Mouse (Mus musculus) skeletal muscle tissue, adult 2 months (tissue): ENCODE data around the gene C2cd2.

Experiments
- DNase-seq: peaks from one replicate; pipeline ENCODE4 v3.0.0-alpha.2; 2012; ENCODE audit warnings: low read depth, low spot score

The C2cd2 gene

DNA sequence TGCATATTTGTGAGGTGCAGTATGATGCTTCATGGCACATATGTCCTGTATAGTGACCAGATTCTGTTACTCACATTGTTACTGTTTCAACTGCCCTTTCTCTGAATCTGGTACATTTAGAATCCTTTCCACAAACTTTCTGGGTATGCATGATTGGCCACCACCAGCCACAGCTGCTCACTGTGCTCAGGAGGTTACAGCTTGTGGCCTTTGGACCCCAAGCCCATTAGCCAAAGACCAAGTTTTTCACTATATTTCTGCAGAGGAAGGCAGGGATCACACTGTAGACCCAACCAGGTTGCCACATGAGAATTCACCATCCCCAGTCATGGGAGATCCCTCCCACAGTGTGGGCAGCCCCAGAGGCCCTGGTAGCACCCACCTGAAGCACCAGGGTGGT is 79.5 kb downstream of the C2cd2 start:
- no peak for DNase-seq

DNA sequence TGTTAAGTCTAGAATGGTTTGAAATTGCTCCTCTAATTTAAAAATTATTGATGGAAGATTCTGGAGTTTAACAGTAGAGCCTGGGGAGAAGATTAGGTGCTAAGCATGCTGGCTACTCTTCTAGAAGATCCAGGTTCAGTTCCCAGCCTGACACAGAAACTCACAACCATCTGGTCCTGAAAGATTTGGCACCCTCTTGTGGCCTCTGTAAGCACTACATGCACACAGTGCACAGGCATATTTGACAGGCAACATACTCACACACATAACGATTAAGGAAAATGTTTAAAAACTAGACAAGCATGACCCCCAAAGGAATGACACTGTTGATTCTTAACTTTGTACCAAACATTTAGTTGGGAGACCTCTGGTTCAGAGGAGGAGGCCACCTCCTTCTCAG is 83.3 kb downstream of the C2cd2 start:
- peak; percentile 29 for DNase-seq

DNA sequence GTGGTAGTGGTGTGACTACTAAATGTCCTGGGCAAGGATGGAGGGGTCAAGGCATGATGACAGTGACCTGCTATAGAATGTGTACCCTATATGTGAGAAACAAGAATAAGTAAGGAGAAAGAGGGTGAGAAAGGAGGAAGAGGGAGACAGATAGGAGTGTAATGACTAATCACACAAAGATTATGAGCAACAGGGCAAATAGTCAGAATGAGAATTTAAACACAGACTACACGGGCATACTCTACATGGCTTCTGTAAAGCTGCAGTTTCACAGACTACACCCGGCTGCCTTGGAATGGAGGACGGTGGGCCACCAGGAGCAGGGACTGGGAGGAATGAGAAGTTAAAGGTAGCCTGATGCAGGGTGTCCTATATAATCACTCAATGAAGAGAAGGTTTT is 84.9 kb downstream of the C2cd2 start:
- DNase-seq = no peak

DNA sequence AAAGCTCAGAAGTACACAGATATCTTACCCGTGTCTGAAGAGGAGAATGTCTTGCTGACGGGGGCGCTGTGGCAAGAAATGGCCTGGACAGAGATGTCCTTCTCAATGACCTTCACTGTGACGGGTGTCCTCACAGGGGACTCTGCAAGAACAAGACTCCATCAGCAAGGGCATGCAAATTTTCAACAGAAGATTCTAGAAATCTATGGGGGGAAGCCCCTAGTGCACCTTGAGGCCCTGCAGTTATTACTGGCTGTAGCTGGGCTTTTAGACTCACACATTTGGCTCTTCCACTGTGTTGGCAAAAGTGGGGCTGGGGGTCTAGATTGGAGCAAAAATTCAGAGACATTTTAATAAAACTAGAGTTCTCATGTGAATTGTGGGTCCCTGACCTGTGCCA is 87.3 kb downstream of the C2cd2 start:
- DNase-seq = no peak

DNA sequence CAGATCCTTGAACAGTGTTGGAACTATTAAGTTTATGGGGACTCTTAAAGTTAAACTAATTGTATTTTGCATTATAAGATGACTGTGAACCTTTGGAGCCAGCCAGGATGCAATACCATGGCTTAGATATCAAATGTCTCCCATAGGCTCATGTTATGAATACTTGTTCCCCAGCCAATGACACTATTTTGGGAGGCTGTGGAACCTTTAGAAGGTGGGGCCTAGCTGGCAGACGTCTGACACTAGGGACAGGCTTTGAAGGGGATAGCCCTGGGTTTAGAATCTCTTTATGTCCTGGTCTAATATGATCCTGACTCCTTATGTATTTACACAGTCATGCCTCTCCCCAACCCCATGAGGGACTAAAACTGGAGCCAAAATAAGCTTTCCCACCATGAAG is 88.0 kb downstream of the C2cd2 start:
- peak; percentile 72 for DNase-seq

DNA sequence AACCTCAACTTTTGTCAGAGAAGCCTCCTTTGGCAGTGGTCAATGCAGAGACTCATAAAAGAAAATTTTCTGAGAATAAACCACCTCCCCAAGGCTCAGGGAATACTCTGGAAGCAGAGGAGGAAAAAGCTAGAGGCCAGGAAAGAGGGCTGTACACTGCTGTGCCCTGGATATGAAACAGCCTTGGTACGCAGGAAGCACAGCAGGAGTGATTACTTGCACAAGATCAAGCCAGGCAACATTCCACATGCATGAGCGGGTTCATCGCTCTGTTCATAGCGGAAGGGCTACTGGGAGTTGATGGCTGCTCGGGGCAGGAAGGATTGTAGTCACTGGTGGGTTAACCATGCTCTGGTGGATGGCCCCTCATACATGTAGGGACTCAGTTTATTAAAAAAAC is 89.7 kb downstream of the C2cd2 start:
- no peak for DNase-seq

DNA sequence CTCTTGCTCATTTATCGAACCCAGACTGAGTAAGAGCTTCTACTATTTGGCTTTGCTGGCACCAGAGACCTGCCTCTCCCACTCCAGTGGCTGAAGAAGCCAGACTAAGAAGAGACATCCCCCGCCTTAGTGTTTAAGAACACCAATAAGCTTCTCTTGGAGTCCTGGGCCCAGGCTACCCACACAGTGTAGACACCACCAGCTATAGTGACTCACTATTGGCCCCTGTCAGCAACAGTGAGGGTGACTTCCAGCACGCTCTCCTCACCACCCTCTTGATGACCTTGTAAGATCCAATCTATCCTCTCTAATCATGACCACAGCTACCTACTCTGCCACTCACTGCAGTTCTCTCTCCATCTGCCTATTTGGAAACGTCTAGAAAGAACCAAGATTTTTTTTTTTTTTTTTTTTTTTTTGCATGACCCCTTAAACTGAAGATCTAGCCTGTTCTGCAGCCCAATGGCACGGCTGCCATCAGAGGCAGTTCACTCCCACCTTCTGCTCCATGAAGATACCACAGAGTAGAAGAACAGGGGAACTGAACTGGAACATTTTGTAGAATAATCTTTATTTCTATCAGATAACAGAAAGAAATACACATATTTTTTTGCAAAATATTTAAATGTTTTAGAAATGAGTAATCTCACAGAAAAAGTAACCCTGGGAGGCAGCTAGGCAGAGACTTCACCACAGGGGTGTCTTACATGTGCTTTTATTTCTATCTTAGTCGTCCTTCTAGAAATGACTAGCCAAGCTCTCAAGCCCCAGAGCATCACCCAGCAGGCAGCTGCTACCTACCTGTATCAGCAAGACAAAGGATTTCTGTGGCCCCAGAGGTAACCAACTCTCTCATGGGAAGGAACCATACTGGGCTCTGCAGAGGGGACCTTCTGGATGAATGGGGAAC is 93.0 kb downstream of the C2cd2 start:
- no peak for DNase-seq

DNA sequence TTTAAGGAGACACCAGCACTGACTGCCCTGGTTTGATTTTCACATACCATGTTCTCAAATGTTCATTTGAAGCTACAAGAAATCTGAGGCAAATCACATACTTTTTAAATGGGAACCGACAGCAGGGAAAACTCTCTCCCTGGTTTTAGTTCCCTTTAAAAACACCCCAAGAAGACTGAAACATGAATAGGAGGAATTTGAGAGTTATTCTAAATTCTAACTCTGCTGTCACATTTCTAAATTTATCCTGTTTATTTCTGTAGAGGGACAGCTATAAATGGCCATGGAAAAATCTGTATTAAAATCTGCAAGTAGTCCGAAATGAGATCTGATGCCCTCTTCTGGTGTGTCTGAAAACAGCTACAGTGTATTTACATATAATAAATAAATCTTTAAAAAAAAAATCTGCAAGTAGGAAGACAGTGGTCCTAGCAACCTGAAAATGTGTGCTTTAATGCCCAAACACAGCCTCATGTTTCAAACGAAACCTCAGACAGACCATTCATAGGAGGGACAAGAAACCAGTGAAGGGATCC is 98.4 kb downstream of the C2cd2 start:
- DNase-seq = no peak

DNA sequence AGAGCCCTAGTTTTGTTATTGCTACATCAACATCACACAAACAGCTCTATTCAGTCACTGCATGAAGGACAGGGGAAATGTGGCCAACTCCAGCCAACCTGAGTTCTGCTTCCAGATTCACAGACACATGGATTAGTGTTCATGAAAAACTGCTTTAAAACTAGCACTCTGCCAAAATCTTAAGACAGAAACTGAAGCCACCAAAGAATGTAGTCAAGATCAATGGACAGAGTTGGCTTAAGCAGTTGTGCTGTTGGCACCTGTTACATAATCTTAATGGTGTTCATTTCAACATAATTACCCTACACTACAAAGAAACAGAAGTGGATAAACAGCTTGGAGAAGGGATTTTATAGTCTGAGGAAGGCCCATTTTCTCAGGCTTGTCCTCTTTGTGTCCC is 106.3 kb downstream of the C2cd2 start:
- no peak for DNase-seq

DNA sequence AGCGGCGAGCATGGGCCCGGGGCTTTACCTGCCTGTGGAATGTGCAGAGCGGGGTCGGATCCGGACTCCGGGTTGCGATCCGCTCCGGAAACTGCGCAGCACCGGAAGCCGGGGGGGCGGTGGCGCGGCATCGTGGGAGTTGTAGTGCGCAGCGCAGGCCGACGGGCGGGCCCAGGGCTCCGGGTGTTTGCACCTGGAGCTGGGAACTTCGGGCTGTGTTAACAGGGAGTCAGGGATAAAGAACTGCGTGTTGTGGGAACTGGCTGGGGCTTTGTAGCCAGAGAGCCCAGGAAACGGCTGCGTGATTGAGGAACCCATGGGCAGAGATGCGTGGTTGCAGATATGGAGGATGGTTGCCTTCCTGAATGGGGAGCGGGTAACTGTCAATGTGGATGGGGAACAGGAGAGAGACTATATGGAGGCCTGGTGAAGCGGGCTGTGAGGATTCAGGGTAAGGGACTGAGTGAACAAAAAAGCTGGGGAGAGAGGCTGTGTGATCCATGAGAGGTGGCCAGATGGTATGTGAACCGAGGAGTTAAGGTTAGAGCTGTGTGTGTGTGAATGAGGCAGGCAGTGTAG is 110.6 kb downstream of the C2cd2 start, which contains the start of gene Prdm15:
Gene Prdm15, minus strand, starts transcription at position 110 of the 579 bp plus-strand sequence.
- DNase-seq = peak; percentile 58

DNA sequence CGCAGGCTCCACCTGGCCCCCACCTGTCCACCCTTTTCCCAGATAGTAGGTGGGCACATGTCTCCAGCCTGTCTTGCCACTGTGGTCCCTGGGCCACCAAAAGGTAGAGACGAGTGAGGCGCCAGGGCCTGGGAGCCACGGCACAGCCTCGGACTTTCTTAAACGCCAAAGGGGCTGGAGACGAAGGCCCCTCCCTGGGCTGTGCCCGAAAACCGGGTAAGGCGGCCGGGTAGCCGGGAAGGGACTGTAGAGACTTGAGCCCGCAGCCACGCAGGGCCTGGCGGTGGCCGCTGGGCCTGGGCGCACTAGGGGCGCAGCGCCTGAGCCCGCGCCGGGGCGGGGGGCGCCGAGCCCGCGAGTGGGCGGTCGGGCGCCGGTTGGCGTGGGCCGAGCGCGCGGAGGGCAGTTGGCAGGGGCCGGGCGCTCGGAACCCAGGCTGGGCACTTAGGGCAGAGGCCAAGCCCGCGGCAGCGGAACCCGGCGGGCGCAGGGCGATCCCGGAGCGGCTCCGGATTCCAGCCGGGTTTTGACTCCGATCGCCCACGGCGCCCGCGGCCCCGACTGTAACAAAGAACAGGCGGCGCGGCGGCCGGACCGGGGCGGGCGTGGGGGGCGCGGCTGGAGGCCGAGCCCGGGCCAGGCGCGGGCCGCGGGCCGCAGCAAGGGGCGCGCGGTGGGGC is 111.2 kb downstream of the C2cd2 start:
- DNase-seq = peak; percentile 83

DNA sequence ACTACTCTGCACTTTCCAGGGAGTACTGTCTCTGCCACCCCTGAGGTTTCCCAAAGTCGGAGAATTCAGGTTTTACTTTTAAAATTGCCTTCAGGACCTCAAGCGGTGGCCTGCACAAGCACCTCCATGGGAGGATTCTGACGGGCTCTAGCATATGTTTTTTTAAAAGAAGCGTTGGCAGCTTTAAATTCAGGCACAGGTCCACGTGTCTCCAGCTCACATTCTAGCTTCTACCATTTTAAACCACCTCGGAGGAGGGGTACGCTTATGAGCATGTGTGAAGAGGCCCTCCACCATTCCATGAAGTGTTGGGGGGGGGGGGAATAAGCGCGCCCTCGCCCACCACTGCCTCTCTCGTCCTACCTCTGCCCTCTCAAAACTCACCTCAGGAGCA is 111.7 kb downstream of the C2cd2 start:
- DNase-seq = no peak

DNA sequence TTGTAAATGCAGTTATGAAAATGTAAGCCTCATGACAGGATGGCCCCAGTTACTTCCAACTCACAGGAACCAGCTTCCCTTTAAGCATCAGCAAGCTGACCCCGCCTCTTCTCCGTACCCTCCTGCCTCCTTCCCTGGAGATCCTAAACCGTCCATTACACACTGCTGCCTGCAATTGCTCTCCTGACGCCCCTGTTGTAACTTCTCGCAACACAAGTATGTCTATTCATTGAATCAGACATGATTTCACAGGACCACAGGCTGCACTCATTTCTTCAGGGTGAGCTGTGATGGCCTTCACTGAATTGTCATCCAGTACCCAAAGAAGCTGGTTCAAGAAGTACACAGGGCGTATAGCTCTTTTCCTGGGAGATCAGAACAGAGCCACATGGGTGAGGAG is 113.6 kb downstream of the C2cd2 start:
- DNase-seq = no peak

DNA sequence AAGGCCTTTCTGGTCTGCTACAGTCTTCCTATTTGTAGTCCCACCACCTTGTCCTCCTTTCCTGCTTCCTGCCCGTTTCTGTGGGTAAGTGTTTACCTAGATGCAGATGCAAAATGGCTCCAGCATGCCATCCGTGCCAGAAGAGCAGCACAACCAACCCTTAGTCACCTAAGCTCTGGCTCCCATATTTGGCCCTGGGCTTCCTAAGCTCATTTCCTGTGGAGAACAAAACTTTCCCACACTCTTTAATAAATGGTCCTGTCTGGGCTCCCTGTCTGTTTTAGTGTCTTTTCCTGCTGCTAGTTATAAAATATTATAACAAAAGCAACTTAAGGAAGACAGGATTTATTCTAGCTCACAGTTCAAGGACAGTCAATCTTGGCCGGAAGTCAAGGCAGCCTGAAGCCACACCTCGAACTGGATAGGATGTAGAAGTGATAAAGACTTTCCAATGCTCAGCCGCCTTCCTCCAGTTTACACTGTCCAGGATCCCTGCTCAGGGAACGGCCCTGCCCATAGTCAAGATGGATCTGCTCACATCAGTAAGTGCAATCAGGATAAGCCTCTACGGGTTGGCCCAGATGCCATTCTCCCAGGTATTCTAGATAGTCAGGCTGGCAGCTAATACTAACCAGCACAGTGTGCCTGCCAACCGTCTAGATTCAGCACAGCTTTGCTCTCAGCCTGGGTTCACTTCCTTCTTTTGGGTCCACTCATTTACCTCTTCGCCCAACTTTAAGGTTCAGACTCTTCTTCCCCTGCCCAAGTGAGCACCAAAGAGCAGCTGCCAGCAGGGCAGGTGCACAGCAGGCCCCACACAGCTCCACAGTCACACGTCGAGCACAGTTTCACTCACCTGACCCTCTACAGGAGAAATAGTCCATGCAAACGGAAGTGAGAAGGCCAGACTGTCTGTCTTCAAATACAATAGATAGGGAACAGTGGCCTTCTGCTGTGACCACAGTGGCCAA is 117.1 kb downstream of the C2cd2 start:
- no peak for DNase-seq

DNA sequence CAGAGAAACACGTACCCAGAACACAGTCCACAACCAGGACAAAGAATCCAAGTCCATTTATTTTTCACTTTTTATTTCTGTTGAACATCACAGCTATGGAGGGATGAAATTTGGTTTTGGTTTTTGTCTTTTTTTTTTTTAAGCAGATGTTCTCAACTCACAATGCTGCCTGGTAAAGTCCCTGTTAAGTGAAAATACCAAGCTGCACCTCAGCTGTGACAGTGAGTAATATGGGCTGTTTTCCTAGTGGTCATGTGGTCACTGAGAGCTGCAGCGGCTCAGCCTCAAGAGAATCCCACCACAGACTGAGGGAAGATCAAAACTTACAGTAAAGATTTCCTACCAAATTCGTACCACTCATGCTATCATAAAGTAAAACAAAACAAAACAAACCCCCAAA is 130.2 kb downstream of the C2cd2 start:
- DNase-seq = no peak

DNA sequence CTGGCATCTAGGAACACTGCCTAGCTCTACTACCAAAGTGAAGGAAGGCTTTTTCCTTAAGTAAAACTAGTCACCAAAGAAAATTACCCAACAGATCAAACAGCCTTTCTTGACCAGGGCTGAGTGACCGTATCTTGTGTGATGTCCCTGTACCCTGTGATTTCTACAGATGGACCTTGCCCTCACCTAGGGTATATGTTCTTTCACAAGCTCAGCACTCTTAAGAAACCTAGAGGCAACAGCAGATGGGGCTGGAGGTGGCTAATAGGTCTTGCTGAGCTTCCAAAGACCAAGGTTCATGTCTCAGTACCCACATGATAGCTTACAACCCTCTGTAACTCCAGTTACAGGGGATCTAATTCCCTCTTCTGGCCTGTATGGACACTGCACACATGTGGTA is 134.2 kb downstream of the C2cd2 start:
- no peak for DNase-seq

DNA sequence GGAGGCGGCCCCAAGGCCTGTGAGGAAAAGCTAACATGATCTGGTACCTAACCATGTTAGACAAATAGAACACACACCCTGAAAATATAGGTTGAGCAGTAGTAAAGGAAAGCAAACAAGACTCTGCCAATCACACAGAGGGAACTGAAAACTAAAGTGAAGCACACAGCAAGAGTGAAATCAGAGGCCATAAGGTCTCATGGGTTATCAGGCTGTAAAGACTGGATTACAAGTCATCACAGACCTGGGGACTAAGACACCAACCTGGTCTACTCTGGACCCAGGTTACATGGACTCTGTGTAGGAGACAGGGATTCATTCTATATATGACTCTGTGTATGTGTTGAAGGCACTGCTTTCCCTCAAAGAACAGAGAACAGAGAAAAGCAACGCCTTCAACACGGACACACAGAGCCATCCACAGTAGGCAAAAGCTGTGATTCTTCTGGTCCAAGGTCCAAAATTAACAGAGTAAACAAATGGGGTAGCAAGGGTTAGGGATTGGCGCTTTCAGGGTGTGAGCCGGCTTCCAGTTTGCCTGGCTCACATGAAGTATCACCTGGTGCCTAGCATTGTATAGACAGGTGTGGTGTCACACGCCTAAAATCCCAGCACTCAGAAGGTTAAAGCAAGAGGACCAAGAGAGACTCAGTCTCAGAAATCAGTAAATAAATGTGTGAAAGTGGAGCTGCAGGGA is 138.9 kb downstream of the C2cd2 start:
- no peak for DNase-seq

DNA sequence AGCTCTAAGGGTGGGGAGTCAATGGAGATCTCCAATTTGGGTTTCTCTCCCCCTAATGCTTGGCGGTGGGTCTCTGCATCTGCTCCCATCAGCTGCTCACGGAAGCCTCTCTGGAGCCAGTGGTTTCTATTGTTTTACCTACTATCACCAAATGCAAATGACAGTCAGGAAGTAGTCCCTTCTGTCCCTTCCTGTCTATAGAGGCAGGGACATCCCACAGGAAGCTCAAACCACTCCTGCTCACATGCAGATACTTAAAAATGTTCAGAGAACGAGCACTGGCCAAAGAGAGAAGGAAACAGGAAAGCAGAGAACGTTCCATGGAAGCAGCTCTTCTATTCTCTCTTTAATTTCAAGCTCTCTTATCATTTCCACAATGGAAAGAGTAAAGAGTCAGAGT is 142.9 kb downstream of the C2cd2 start:
- no peak for DNase-seq

DNA sequence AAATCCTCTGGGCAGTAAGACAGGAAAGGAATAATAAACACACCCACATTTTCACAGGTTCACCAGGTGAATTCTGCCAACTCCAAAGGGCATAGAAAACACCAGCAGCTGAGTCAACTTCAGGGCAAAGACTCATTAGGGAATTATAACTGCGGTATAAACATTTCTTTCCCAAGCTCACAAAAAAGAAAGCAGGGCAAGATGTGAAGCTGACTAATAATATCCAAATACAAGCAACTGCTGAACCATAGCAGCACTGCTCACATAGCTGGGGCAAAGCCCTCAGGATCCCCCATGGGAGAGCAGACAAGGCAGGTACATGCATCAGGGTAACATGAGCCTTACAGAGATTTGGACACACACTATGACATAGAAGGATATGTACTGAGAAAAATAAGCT is 145.0 kb downstream of the C2cd2 start:
- DNase-seq = no peak

DNA sequence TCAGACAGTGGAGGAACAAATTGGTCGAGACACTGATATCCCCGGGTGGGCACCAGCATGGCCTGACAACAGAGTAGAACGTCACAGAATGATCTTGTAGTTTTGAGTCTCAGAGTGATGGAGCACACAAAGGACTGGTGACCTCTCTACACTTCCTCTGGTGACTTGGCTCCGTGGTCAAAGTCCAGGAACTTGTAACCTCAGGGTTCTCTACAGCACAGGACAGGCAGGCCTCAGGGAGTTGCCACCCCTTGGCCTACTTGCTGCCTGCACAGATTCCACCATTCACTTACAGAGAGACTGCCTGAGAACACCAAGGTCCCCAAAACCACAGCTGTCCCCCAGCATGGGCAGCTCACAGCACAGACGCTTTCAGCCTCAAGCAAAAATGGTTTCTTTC is 147.1 kb downstream of the C2cd2 start:
- DNase-seq = no peak

DNA sequence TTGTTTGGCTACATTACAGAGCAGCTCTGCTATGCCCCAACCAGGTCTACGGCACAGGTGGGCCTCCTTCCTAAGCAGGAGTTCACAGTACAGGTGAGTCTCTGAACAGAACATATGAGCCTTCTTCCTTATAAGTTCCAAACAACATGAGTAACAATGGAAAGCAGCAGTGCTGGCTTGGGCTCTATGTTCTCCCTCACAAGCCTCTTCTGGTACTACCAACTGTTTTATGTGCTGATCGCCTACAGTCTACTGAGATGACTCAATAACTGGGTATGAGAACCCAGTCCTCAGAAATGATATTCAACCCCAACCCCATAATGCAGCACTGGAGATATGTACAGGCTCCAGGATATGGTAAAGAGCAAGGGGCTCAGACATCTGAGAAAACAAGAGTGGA is 148.3 kb downstream of the C2cd2 start:
- DNase-seq = no peak
